Mouse (Mus musculus) hindbrain, embryonic 15.5 days (tissue): ENCODE data around the gene Rabl3. TPM values are rescaled to one million over a fixed set of nuclear protein-coding genes. Genes with fewer than 3 reads are reported as not detected.

ENCODE experiments used
- ATAC-seq: fragments of 200-750 bp; cut with Nextera tagmentation; 2 replicates; pipeline ENCODE4 v1.8.0; 2017; ENCODE audit warnings: low read depth, moderate number of reproducible peaks, moderate TSS enrichment; ENCODE audit not compliant: low FRiP score
- H3K27ac ChIP-seq: fragments of 300-500 bp; sonication (generic); replicated peaks from 2 replicates; pipeline ENCODE4 v1.5.1; 2015; ENCODE audit warnings: mild to moderate bottlenecking, inconsistent platforms
- H3K27me3 ChIP-seq: fragments of 300-500 bp; sonication (generic); 2 replicates; pipeline ENCODE4 v1.6.1; 2015; ENCODE audit warnings: control low read depth, inconsistent platforms
- H3K36me3 ChIP-seq: fragments of 300-500 bp; sonication (generic); 2 replicates; pipeline ENCODE4 v1.6.1; 2015; ENCODE audit warnings: control low read depth, inconsistent platforms
- H3K4me1 ChIP-seq: fragments of 300-500 bp; sonication (generic); replicated peaks from 2 replicates; pipeline ENCODE4 v1.6.1; 2015; ENCODE audit warnings: control low read depth, inconsistent platforms
- H3K4me2 ChIP-seq: fragments of 300-500 bp; sonication (generic); 2 replicates; pipeline ENCODE4 v1.6.1; 2015; ENCODE audit warnings: moderate library complexity, mild to moderate bottlenecking, inconsistent platforms
- H3K4me3 ChIP-seq: fragments of 300-500 bp; sonication (generic); 2 replicates; pipeline ENCODE4 v1.5.1; 2015; ENCODE audit warnings: mild to moderate bottlenecking, inconsistent platforms
- H3K9ac ChIP-seq: fragments of 300-500 bp; sonication (generic); 2 replicates; pipeline ENCODE4 v1.6.1; 2015; ENCODE audit warnings: inconsistent platforms
- H3K9me3 ChIP-seq: fragments of 300-500 bp; sonication (generic); 2 replicates; pipeline ENCODE4 v1.6.1; 2016; ENCODE audit warnings: control low read depth, inconsistent platforms
- WGBS: fragments of 180-500 bp; shearing (Covaris S2); methylation state at CpG from one replicate; pipeline ENCODE4 v1.1.7; 2015; 5-methylcytosine and 5-hydroxymethylcytosine counted together
- polyA plus RNA-seq: library from polyadenylated mRNA; unstranded; fragments of >200 nt; fragmentation: Nextera tagmentation; extraction: Ambion mirVana; gene quantifications from 2 replicates; pipeline ENCODE4 v1.2.1, GENCODE M21; 2015

The Rabl3 gene
- polyA plus RNA-seq, 1 experiment from 2014 or later: 16.2 TPM

DNA sequence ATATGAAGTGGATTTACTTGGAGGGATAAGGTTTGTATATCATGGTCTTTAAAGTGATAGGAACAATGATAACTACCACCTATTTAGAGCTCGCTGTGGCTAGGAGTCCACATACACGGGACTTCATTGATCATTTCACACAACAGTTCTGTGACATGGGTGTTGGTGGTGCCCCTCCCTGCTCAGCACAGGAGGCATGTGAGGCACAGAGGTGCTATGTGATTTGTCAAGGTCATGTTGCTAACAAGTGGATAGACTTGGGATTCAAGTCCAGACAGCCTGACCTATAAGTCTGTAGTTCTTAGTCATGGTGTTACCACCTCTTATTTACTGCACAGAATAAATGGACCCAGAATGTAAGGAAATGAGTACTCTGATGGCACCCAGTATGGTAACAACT, 11.3 kb downstream of the Rabl3 start:
- 78% methylated on average over 2 of the region's 2 CpGs for WGBS
- Histone ChIP-seq H3K36me3 (no peaks in the 10 kb centered on the region), H3K9ac (no peak overlapping the region), H3K4me1 (0 out of 2 replicates have a peak, but pooled peaks cover 3% of the 10 kb centered on the region), H3K4me2 (no peak overlapping the region), H3K27me3 (no peaks in the 10 kb centered on the region), H3K4me3 (no peak overlapping the region), H3K9me3 (no peaks in the 10 kb centered on the region), H3K27ac (no peak overlapping the region)
- ATAC-seq: no peak

DNA sequence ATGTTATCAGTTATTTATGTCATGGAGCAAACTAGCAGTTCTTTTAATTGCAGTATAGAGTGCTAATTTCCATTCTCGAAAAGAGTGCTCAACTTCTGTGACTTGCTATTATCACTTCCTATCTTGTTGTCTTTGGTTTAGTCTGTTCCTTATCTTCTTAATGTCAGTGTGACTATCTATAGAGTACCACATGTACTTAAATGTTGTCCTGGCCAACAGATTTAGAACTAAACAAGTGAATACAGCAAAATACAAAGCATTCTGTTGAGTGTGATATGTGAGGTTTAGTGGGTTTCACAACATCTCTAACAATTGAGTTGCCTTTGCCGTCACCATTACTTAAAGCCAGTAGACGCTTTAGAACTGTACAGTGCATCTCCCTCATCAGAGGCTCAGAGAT, 13.1 kb downstream of the Rabl3 start:
- Histone ChIP-seq H3K4me2 (no peak overlapping the region), H3K9ac (no peak overlapping the region), H3K9me3 (no peaks in the 10 kb centered on the region), H3K4me1 (0 out of 2 replicates have a peak, but pooled peaks cover 3% of the 10 kb centered on the region), H3K4me3 (no peak overlapping the region), H3K27ac (no peak overlapping the region), H3K27me3 (no peaks in the 10 kb centered on the region), H3K36me3 (peaks cover 11% of the 10 kb centered on the region)
- no peak for ATAC-seq
- WGBS: 96% methylated on average over 3 of the region's 3 CpGs

DNA sequence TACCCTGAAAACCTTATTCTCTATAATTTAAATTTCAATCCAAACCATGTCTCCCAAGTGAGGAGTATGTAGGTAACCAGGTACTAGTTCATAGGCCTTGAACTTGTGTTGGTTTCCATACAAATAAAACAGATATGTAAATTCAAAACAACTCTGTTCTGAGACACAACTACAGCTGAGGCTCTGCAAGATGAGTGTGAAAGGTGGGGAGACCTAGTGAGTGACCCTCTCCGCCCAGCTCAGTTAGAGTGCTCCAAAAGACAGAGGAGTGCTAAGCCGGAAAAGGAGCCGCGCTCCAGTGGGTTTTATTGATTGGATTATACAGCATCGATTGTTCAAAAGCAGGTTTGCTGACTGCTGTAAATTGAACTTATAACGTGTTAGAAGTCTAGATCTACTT, 22.7 kb downstream of the Rabl3 start:
- Histone ChIP-seq H3K27ac (no peak overlapping the region), H3K4me2 (no peak overlapping the region), H3K27me3 (no peaks in the 10 kb centered on the region), H3K4me3 (no peak overlapping the region), H3K9me3 (no peaks in the 10 kb centered on the region), H3K9ac (no peak overlapping the region), H3K36me3 (peaks cover 13% of the 10 kb centered on the region), H3K4me1 (no peaks in the 10 kb centered on the region)
- no peak for ATAC-seq
- 65% methylated on average over 6 of the region's 6 CpGs for whole genome bisulfite sequencing

DNA sequence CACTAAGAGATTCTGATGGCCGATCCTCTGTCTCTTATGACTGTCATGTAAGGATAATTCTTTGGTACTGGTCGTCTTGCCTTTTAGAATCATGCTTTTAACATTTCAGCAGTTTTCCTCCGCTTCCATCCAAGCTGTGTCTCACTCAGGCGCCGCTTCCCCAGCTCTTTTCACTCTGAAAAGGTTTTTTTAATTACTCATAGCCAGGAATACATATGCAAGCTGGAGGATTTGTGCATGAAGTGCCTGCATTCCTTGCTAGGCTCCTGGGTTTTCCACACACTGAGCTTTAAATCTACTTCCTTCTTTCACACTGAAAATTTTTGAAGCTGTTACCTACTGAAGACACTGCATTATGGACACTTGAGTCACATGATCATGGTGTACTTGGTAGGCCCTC, 23.3 kb downstream of the Rabl3 start:
- Histone ChIP-seq H3K4me1 (no peaks in the 10 kb centered on the region), H3K4me2 (no peak overlapping the region), H3K9me3 (no peaks in the 10 kb centered on the region), H3K9ac (no peak overlapping the region), H3K36me3 (peaks cover 8% of the 10 kb centered on the region; the same call in 1 of the 2 replicates), H3K27ac (no peak overlapping the region), H3K4me3 (no peak overlapping the region), H3K27me3 (no peaks in the 10 kb centered on the region)
- WGBS: 81% methylated on average over 5 of the region's 5 CpGs
- no peak for ATAC-seq

DNA sequence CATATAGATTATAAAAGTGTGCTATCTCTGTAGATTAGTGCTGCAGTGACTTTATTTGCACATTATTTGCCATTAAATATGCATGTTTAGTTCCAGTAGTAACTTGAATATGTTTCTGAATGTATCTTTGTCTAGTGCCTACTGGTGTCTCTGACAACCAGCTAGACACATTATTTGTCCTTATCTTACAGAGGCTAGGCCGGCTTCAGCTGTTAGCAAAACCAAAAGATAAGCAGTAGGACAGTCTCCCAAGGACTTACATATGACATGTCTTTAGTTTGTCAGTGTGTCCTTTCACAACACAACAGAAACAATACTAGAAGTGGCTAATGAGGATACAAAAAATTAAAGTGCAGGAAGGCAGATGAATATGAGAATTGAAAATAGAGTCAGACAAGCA, 25.4 kb downstream of the Rabl3 start:
- no peaks in the 10 kb centered on the region for H3K9me3 ChIP-seq
- H3K4me3 ChIP-seq: no peak overlapping the region
- no peak overlapping the region for H3K9ac ChIP-seq
- H3K36me3 ChIP-seq: no peaks in the 10 kb centered on the region
- no peaks in the 10 kb centered on the region for H3K27me3 ChIP-seq
- no peak overlapping the region for H3K4me2 ChIP-seq
- no peak for ATAC-seq
- WGBS: 87% methylated on average over 1 of the region's 1 CpGs
- H3K4me1 ChIP-seq: no peaks in the 10 kb centered on the region
- H3K27ac ChIP-seq: no peak overlapping the region

DNA sequence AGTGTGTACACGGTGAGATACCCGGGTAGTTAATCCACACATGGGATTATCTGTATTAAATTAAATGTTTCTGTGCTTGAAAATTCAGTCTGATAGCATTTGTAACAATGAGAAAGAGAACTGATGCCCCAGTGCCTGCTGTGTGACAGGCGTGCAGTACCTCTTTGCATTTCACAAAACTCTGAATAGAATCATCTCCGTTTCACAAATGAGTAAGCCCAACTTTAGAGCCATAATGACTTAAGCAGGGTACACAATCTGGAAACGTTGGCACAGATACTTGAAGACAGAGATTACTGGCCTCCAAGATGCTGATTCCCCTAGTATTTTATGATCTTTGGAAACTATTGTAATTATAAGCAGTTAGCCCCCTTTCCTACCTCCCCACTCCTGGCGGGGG, 26.4 kb downstream of the Rabl3 start:
- Histone ChIP-seq H3K9ac (no peak overlapping the region), H3K9me3 (no peaks in the 10 kb centered on the region), H3K4me3 (no peak overlapping the region), H3K4me1 (no peaks in the 10 kb centered on the region), H3K4me2 (no peak overlapping the region), H3K36me3 (no peaks in the 10 kb centered on the region), H3K27ac (no peak overlapping the region), H3K27me3 (no peaks in the 10 kb centered on the region)
- no peak for ATAC-seq
- 71% methylated on average over 6 of the region's 6 CpGs for WGBS

DNA sequence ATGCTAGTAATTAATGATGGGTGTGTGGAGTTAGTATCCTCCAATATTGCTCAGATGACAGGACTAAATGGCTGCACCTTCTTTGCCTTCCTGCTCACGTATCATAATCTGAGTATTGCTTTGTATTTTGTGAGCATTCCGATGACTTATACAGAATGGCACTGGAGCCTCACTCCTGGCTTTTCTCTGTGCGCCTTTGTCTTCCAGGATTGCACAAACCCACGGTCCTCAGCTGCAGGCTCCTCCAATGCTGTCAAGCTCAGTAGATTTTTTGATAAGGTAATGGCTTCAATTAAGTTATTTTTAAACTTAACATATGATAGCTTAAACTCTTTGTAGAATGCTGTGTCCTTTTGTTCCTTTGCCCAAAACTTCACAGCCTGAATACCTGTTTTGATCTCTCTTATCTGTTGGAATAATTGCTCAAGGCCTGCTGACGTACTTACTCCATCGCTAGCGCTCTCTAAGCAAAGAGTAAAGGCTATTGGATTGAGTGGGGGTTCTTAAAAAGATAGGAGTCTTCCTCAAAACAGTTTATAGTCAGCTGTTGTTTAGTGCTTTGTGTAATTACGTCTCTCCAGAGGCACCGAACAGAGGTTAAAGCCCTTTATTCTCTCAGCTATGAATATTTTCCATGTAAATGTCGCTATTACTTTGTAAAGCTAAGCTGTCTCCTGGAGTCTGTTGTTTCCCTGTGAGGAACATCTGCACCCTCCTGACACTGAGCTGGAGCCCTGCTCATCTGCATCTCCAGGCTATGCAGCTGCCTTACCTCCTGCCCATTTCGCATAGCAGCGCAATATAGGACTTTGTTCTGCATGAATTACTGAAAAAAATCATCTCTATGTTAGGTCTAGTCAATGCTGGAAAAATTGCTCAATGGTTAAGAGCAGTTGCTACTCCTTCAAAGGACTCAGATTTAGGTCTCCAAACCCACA, 27.7 kb downstream of the Rabl3 start:
- no peak overlapping the region for H3K4me3 ChIP-seq
- no peak overlapping the region for H3K27ac ChIP-seq
- no peaks in the 10 kb centered on the region; the same call in 1 of the 2 replicates for H3K36me3 ChIP-seq
- no peak overlapping the region for H3K9ac ChIP-seq
- H3K27me3 ChIP-seq: no peaks in the 10 kb centered on the region
- ATAC-seq: no peak
- no peaks in the 10 kb centered on the region for H3K9me3 ChIP-seq
- no peak overlapping the region for H3K4me2 ChIP-seq
- no peaks in the 10 kb centered on the region for H3K4me1 ChIP-seq
- WGBS: 82% methylated on average over 12 of the region's 12 CpGs

DNA sequence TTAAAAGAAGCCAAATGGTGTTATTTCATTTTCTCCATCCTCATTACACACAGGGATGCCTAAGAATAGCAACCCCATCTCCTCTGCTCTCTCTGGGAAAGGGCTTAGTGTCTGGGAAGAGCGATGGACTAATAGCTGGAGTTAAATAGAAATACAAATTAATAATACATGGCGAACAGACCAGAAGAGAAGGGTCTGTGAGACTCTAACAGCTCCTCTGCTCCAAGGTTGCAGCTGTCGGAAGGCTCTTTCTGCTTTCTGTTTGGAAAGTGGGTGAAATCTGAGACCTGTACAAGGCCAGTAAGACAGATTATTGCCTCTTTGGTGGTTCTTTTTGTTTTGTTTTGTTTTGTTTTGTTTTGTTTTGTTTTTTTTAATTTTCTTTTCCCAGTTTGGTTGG, 31.9 kb downstream of the Rabl3 start:
- Histone ChIP-seq H3K27me3 (no peaks in the 10 kb centered on the region), H3K36me3 (peaks cover 5% of the 10 kb centered on the region; the same call in 1 of the 2 replicates), H3K4me3 (no peak overlapping the region), H3K9ac (no peak overlapping the region), H3K4me1 (no peaks in the 10 kb centered on the region), H3K4me2 (no peak overlapping the region), H3K27ac (no peak overlapping the region), H3K9me3 (no peaks in the 10 kb centered on the region)
- WGBS: 75% methylated on average over 3 of the region's 3 CpGs
- ATAC-seq: no peak

DNA sequence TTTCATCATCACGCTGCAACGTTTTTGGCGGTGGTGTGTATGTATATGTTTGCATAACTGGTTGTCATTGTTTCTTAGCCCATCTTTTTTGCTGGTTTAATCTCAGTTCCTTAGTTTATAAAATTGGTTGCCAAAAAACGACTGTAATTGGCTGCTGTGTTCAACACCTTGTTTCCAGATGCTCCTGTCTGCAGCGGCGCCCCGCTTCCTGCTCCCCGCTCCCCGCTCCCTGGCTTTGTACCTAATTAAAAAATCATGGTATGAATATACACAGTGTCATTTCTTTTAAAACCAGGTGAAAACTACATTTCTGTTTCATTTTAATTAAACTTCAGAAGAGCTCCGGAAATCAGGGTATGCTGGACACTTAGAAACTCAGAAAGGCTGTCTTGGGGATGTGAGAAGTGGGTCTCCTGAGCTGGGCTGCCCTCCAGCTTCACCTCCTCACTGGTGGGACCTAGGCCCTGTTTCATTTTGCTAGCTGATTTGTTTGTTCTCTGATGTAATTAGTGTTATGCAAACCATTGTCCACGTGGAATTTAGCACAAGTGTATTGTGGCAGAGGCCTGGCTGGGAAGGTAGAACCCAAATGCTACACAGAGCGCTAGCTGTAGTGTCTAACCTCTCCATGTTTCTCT, 32.6 kb downstream of the Rabl3 start:
- Histone ChIP-seq H3K9ac (no peak overlapping the region), H3K36me3 (peaks cover 5% of the 10 kb centered on the region; the same call in 1 of the 2 replicates), H3K27ac (no peak overlapping the region), H3K27me3 (no peaks in the 10 kb centered on the region), H3K4me1 (no peaks in the 10 kb centered on the region), H3K9me3 (no peaks in the 10 kb centered on the region), H3K4me2 (no peak overlapping the region), H3K4me3 (no peak overlapping the region)
- 91% methylated on average over 12 of the region's 12 CpGs for WGBS
- no peak for ATAC-seq

DNA sequence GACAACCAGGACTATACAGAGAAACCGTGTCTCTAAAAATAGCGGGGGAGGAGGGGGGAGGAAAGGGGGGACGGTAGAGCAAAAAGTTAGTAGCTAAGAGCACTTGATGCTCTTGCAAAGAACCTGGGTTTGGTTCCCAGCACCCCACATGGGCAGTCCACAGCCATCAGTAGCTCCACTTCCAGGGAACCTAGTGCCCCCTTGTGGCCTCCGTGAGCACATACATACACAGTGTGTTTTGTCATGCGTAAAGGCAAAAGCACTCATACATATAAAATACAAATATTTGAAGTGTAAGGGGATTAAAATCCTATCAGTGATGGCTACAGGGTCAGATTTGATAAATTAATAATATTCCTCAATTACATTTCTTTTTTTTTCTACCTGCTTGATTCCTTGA, 33.4 kb downstream of the Rabl3 start:
- no peak for ATAC-seq
- Histone ChIP-seq H3K36me3 (peaks cover 5% of the 10 kb centered on the region; the same call in 1 of the 2 replicates), H3K4me1 (no peaks in the 10 kb centered on the region), H3K4me3 (no peak overlapping the region), H3K9ac (no peak overlapping the region), H3K27ac (no peak overlapping the region), H3K27me3 (no peaks in the 10 kb centered on the region), H3K9me3 (no peaks in the 10 kb centered on the region), H3K4me2 (no peak overlapping the region)
- 95% methylated on average over 5 of the region's 5 CpGs for WGBS

DNA sequence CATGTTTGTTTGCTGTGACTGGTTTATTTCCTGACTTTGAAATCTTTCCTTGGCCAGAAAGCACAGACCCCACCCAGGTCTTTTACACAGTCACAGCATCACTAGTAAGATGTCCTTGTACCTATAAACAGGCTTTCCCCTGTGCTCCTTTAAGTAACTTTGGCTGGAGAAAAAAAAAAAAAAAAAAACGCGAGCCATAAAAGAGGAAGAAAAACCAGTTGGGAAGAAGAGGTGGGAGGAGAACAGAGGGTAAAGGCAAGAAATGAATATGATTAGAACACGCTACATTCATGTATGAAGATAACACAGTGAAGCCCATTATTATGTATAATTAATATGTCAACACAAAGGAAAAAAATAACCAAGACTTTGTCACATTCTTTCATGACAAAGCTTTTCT, 35.6 kb downstream of the Rabl3 start:
- H3K9me3 ChIP-seq: no peaks in the 10 kb centered on the region
- 79% methylated on average over 2 of the region's 3 CpGs for WGBS
- peaks cover 5% of the 10 kb centered on the region; the same call in 1 of the 2 replicates for H3K36me3 ChIP-seq
- ATAC-seq: no peak
- no peak overlapping the region for H3K27ac ChIP-seq
- no peak overlapping the region for H3K4me2 ChIP-seq
- H3K4me3 ChIP-seq: no peak overlapping the region
- H3K9ac ChIP-seq: no peak overlapping the region
- H3K4me1 ChIP-seq: no peaks in the 10 kb centered on the region
- H3K27me3 ChIP-seq: no peaks in the 10 kb centered on the region

DNA sequence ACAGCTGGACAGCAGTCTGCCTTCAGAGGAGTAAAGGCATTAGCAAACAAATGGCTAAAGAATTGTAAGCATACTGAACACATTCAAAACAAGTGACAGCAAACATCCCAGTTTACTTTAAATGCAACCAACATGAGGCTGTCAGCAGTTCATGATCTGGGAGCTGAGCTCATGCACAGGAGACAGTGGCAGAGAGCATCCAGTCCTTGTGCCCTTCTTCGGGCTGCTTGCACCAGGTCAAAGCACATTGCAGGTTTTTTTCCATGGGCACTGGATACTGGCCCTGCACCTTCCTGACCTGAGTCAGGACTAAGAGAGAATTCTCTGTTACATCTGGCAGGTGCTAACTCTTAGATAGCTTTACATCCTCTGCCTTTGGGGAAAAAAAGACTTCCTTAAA, 39.9 kb downstream of the Rabl3 start:
- H3K36me3 ChIP-seq: no peaks in the 10 kb centered on the region
- no peaks in the 10 kb centered on the region for H3K27me3 ChIP-seq
- no peak overlapping the region for H3K4me2 ChIP-seq
- H3K4me3 ChIP-seq: no peak overlapping the region
- no peak for ATAC-seq
- no peak overlapping the region for H3K27ac ChIP-seq
- H3K4me1 ChIP-seq: peaks cover 14% of the 10 kb centered on the region
- H3K9ac ChIP-seq: no peak overlapping the region
- 85% methylated on average over 1 of the region's 1 CpGs for WGBS
- no peaks in the 10 kb centered on the region for H3K9me3 ChIP-seq
